Mouse (Mus musculus): ENCODE measurements around the gene Adamtsl1. TPM values are rescaled to one million over a fixed set of nuclear protein-coding genes. Genes with fewer than 3 reads are reported as not detected.

Adamtsl1 gene
- polyA plus RNA-seq, 1 experiment: 7.0 TPM

GRCm38 (mm10) chr4:86288264-86288663 is 774.3 kb downstream of the Adamtsl1 start:
- no peak for DNase-seq (ENCODE audit: extremely low spot score in 1 of 2, low spot score in 1 of 2)

DNA sequence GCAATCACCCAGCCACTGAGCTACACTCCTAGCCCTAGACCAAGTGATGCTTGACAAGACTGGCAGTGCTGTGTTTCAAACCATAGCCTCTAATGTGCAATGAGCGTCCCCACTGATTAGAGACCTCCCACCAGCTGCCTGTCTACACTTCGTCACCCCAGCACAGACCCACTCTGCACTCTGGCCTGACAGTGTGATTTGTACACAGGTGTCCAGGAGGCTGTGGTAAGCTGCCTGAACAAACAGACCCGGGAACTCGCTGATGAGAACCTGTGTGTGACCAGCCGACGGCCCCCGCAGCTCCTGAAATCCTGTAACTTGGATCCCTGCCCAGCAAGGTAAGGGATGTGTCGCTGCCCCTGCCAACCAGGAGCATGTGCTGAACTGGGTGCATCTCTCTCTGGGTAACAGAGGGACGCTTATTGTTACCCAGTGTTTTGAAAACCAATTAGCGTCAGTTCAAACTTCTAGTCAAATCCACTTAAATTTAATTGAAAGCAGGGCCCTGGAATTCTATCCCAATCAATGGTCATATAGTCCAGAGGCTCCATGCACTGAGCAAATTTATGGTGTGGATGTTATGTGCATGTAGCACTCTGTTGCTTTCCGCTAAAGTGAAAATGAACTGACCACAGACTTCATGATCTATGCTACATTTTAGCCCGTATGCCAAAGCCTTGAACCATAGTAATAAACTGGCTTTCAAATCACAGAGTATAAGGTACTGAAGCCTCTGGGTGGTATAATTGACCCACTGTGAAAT is 775.7 kb downstream of the Adamtsl1 start:
- no peak for DNase-seq (ENCODE audit: extremely low spot score in 1 of 2, low spot score in 1 of 2)

DNA sequence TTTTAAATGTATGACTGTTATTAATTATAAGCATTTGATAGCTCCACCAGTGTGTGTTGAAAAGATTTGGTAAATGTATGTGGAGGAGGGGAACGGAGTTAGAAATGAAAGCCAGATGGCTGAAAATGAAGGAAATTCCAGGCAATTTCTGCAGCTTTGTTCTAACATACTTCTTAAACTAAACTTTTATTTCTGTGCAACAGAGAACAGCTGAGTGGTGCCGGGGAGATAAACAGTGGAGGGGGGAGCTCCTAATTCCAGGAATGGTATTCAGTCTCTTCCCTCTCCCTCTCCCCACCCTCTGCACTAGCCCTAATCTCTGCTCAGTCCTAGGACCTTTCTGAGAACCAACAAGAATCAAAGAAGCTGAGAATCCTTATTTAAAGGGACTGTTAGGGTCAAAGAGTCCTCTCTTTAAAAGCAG is 780.9 kb downstream of the Adamtsl1 start:
- DNase-seq (ENCODE audit: extremely low spot score in 1 of 2, low spot score in 1 of 2): no peak

GRCm38 (mm10) chr4:86301469-86301868 is 787.5 kb downstream of the Adamtsl1 start:
- no peak for DNase-seq (ENCODE audit: extremely low spot score in 1 of 2, low spot score in 1 of 2)

GRCm38 (mm10) chr4:86302095-86302494 is 788.1 kb downstream of the Adamtsl1 start:
- peak in 1 of 2 experiments; percentile 36 for DNase-seq (ENCODE audit: extremely low spot score in 1 of 2, low spot score in 1 of 2)

- DNase-seq (ENCODE audit: extremely low spot score in 1 of 2, low spot score in 1 of 2): no peak
These were observed 792.8 kb downstream of the Adamtsl1 start for GRCm38 (mm10) chr4:86306753-86307152.

GRCm38 (mm10) chr4:86309178-86309577 is 795.2 kb downstream of the Adamtsl1 start:
- DNase-seq (ENCODE audit: extremely low spot score in 1 of 2, low spot score in 1 of 2): no peak

GRCm38 (mm10) chr4:86310806-86311730 is 797.1 kb downstream of the Adamtsl1 start:
- no peak for DNase-seq (ENCODE audit: extremely low spot score in 1 of 2, low spot score in 1 of 2)

- DNase-seq (ENCODE audit: extremely low spot score in 1 of 2, low spot score in 1 of 2): no peak
These were observed 798.4 kb downstream of the Adamtsl1 start for GRCm38 (mm10) chr4:86312366-86312765.

DNA sequence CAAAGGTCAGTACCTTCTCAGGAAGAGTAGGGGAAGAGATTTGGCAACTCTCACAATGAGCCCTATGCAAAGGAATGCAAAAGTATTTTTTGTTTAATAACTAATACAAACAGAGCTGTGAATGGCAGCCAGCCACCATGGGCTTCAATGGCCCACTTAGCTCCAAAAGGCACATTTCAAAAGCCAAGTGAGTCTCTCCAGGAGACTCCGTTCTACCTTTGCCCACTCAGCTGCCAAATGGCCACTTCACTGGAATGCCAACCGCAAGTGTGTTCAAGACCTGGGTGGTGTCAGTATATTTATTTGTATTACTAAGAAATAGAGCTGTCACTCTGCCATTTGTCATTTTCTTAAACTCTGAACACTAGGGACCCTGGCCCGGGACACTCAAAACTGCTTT is 800.5 kb downstream of the Adamtsl1 start:
- no peak for DNase-seq (ENCODE audit: extremely low spot score in 1 of 2, low spot score in 1 of 2)

DNA sequence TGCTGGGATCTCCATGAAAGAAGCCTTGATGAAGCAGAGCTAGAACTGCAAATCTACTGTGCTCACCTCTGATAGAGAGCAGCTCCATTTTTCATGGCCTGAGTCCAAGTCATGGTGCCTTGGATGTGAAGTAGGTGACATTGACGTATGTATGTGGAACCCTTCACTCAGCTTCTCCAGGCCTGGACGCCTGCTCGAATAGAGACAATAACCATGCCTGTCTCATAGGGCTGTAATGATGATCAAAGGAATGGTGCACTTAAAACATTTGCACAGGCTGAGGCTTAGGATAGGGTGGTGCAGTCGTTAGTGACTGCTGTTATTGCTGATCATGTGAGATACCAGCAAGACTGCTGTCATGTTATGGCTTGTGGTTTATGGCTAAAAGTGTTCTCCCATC is 801.1 kb downstream of the Adamtsl1 start:
- no peak for DNase-seq (ENCODE audit: extremely low spot score in 1 of 2, low spot score in 1 of 2)

- DNase-seq (ENCODE audit: extremely low spot score in 1 of 2, low spot score in 1 of 2): peak in 1 of 2 experiments; percentile 19
These were observed 804.1 kb downstream of the Adamtsl1 start for GRCm38 (mm10) chr4:86317916-86318542.

DNA sequence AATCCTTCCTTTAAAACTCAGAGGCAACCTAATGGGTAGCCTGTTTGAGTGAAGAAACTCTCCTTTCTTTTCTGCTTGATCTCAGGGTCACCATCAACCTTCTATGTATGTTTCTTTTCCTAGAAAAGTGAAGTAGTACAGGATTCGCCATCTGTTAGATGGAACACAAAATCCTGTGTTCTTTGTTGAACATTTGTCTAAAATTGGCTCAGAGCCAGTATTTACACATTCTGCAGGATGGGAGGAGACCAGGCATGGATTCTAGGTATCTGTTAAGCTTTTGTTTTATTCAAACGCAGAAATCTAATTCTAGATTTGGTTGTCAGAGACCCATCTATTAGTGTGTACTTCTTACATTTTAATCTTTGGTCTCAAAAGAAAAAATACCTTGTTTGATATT is 811.4 kb downstream of the Adamtsl1 start:
- no peak for DNase-seq (ENCODE audit: extremely low spot score in 1 of 2, low spot score in 1 of 2)

- no peak for DNase-seq (ENCODE audit: extremely low spot score in 1 of 2, low spot score in 1 of 2)
These were observed 812.0 kb downstream of the Adamtsl1 start for GRCm38 (mm10) chr4:86326003-86326402.

DNA sequence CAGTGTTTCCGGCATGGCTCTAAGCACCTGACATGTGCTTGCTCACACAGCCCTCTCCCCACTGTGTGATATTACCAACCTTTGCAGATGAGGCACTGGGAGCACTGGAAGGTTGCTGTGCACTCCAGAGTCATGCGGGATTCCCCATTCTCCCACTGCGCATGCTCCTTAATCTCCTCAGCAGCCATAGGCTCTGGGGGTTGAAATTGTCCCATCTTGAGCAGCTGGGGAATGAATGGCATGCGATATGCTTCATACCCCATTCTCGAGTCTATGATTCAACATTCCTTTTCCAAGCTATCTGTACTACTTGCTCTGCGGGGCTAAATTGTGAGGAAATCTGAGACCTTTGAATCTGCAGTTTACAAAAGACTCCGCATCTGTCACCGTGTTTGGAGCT is 812.7 kb downstream of the Adamtsl1 start:
- DNase-seq (ENCODE audit: extremely low spot score in 1 of 2, low spot score in 1 of 2): no peak

- no peak for DNase-seq (ENCODE audit: extremely low spot score in 1 of 2, low spot score in 1 of 2)
These were observed 815.5 kb downstream of the Adamtsl1 start for GRCm38 (mm10) chr4:86329481-86329880.

- DNase-seq (ENCODE audit: extremely low spot score in 1 of 2, low spot score in 1 of 2): no peak
These were observed 822.0 kb downstream of the Adamtsl1 start for GRCm38 (mm10) chr4:86335861-86336415.

DNA sequence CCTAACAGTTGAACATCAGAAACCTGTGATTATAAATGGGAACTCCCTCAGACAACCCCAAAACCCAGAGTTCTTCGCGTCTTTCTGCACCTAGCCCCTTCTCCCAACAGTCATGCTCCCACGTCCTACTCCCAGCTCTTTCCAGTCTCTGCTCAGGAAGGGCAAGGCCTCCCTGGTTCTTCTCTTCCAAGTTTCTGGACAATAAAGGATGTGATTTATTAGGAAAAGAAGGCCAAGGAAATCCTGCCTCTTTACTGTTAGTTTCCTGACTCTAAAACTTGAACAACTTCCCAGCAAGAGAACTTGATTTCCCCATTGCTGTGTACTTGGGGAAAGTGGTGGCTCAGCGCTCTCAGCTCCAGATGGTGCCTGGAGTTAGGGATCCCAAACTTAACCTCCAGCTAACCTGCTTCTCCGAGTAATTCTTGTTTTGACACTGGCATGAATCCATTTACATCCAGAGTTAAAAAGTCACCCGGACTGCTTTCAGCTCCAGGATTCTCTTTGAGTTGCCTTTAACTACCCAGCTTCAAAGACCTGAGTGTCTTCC is 823.3 kb downstream of the Adamtsl1 start:
- DNase-seq (ENCODE audit: extremely low spot score in 1 of 2, low spot score in 1 of 2): no peak

- DNase-seq (ENCODE audit: extremely low spot score in 1 of 2, low spot score in 1 of 2): no peak
These were observed 835.4 kb downstream of the Adamtsl1 start for GRCm38 (mm10) chr4:86349341-86349740.

- no peak for DNase-seq (ENCODE audit: extremely low spot score in 1 of 2, low spot score in 1 of 2)
These were observed 838.1 kb downstream of the Adamtsl1 start for GRCm38 (mm10) chr4:86352121-86352520.
